Mouse (Mus musculus) frontal cortex, postnatal 10 days (tissue): Measurements from ENCODE around the gene Lhfpl4.

Source experiments
- DNase-seq, 2 experiments: peaks; one replicate each; pipeline ENCODE4 v3.0.0; 2022; ENCODE audit warnings: low spot score in 2 of 2, mixed read lengths in 1 of 2

Gene Lhfpl4

DNA sequence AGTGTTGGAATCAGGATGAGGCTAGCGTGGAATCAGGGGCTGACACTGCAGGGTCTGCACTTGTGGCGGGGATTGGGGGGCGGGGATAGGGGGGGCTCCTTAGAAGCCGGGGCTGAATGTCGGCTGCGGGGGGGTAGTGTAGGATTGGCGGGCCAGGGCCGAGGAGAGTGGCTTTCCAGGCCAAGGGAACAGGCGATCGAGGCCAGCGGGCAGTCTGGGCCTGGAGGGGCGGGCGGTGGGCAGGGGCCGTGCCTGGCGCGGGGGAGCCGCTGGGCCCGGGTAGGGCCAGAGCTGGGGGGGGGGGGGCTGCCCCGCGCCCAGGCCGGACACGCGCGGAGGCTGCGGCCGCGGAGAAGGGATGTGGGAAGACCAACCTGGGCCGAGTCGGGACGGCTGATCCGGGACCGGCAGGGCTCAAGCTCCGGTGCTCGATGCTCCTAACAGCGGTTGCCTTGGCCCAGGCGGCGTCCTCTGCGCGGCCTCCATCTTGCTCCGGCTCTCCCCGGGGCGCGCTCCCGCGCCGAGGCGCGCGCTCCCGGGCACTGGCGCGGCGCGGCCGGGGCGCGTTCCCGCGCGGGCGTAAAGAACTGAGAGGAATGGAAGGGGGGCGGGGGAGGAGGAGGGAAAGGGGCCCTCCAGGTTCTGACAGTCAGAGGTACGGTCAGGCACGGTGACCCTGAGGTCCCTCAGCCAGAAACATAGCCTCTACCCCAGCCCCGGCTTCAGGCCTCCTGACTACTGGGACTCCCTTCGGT is at the start of gene Lhfpl4:
Lhfpl4 (minus strand) TSS at position 544 of the 755 bp plus-strand sequence.
- DNase-seq = peak in 1 of 2 experiments; percentile 62

DNA sequence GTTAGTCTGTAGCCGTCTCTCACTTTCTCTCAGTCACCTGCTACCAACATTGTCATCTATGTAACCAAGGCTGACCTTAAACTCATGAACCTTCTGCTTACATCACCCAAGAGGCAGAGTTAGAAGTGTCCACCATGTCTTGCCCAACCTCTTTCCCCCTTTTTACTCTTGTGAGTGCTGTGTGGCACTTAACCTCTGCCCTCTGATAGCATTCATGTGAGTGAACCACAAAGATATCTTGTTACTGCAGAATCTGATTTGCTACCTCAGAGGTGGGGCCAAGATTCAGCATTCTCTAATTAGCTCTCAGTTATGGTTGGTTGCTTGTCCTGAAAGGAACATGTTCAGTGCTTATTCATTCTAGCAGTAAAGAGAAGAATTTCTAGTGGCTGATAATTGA is 47.6 kb upstream of the Lhfpl4 start:
- DNase-seq = no peak

DNA sequence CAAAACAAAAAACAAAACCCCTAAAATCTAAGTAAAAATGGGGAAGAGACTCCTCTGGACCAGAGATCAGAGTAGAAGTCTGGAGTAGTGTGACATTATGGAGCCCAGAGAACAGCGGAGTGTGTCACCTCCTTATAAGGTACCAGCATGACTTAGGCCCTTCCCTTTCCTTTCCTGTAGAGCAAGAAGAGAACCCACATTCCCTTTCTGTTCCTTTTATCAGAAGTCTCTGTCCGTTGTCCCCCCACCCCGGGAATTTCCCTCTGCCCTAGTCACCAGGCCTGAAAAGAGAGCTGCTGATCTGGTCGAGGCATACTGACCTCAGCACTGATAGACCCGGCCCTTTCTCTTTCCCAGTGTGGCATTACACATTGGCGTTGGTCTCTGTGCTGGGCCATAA is 43.3 kb upstream of the Lhfpl4 start:
- DNase-seq = no peak

DNA sequence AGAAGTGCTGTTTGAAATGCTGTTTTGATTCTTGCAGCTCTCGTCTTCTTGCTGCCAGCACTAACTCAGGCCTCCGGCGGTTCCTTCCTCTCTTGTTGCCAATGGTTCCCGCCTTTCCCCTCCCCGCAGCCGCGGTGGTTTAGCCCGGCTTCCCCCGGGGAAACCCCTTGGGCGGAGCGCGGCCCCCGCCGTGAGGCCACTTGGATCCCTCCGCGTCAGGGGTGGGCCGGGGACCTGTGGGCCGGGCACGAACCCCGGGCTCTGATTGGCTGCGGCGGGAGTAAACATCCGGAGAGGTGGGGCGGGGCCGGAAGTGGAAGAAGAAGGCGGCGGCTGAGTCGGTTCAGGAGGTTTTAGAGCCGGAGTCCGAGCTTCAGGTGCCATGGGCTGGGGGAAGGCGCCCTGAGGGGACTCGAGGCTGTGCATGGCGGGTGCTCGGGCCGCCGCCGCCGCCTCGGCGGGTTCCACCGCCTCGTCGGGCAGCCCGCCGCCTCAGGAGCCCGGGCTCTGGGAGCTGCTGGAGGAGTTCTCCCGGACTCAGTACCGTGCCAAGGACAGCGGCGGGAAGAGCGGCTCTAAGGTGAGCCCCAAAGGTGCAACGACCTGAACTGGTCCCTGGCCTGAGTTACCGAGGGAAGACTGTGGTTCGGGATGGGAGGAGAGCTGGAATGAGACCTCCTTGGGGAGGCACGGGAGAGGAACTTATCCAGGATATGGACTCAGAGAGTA is 42.5 kb upstream of the Lhfpl4 start, which contains the start of gene Mtmr14:
Mtmr14 (plus strand) TSS at position 302 of the 729 bp plus-strand sequence.
- peak; percentile 97 to 99 for DNase-seq

DNA sequence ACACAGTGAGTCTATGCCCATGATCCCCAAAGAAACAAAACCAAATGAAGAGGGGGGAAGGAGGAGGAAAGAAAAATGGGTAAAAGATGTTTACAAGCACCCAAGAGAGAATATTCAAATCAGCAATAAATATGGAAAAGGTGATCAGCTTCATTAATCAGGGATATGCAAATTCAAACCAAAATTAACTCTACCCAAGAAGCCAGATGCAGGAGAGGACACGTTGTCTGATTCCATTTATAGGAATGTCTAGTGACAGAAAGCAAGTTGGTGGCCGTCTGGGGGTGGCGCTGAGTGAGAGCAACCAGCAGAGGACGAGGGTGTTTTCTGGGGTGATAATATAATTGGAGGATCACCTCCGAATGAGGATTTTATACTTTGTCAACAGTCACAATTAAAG is 40.0 kb upstream of the Lhfpl4 start:
- DNase-seq = no peak

DNA sequence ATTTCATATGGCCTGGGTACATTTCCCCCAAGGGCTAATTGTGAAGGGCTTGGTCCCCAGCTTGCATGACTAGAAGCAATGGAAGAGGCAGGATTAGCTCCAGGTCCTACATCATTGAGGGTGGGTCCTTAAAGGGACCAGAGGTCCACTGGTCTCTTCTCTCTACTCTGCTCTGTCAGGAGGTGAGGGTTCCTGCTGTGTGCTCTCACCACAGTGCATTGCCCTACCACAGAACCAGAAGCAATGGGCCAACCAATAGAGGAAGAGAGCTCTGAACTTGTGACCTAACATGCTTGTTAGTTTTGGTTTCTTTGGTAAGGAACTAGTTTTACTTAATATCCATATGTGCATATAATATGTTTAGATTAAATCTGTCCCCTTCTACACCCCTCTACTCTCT is 31.5 kb upstream of the Lhfpl4 start:
- no peak for DNase-seq

DNA sequence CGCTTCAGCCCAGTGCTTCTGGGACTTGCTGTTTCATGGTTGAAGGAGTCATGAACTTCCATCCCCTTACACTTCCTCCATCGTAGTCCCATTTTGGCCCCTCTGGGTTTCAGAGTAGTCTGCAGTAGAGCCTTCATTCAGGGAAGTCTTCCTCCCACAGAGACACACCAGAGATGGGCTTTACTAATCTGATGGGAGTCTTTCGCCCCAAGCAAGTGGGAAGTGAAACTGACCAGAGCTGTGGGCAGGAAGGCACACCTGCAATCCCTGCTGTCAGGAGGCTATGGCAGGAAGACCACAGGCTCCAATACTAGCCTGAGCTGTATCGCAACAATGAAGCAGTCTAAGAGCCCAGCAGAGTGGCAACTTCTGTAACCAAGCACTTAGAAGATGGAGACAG is 30.6 kb upstream of the Lhfpl4 start:
- DNase-seq = no peak

DNA sequence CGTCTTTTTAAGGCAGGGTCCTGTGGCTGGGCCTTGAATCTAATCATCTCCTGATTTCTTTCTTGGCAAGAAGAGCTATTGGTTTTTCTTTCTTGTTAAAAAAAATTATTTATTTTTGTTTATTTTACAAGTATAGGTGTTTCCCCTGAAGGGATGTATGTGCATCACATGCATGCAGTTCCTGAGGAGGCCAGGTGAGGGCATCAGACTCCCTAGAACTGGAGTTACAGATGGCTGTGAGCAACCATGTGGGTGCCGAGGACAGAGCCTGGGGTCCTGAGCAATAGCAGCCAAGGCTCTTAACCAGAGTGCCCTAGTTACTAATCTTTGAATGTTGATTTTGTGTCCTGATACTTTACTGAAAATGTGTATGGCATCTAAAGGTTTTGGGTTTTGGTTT is 21.1 kb upstream of the Lhfpl4 start:
- DNase-seq = no peak

DNA sequence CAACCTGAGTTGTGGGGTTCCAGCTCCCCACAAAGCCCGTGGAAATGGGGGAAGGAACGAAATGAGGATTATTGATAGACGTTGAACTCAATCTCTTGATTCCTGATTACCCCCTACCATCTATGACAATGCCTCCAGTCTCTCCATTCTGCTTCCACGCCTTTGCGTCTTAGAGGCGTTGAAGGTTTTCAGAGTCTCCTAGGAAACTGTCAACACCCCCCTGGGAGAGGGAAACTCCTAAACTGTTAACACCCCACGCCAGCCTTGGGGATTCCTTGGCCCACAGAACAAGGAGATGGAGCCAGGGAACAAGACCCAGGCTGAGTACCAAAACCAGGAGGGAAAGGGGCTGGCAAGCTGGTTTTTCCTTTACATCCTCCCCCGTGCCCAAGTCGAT is 410 bp upstream of the Lhfpl4 start:
- no peak for DNase-seq

DNA sequence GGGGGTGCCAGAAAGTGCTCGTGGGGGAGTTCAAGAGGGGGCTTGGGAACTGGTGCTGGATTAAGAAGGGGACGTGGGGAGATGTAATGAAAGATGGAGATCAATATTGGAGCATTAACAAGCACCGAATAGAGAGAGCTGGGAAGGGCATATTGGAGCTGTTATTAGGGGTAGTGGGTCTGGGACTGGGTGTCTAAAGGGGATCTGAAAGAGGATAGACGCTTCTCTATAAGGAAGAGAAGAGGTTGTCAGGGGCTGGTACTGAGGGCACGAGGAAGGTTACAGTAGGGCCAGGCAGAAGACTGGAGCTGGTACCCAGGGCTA is 705 bp downstream of the Lhfpl4 start:
- DNase-seq = no peak

DNA sequence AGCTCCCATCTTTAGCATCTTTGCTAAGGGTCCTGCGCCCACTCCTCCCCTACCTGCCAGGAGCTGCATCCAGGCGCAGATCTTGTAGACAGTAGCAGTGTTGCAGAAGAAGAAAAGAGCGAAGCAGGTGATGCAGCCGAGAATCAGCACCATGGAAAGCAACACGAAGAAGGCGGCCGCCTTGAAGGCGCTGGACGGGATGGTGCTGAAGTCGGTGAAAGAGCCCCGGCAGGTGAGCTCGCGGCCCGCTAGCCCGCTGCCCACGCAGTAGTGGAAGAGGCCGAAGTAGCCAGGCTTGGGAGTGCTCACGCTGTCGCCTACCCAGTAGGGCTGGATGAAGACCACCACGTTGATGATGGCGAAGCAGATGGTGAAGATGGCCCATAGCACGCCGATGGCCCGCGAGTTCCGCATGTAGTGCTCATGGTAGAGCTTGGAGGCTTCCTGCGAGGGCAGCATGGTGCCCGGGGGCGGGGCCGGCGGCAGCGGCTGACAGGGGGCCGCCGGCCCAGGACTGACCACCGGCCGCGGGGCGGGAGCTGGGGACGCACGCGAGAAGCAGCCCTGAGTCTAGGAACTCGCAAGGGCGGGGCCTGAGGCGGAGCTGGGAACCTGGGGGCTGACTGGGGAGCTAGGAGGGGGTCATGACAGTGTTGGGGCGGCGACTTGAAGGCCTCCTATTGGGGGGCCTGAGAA is 1.3 kb downstream of the Lhfpl4 start:
- peak; percentile 37 to 39 for DNase-seq

DNA sequence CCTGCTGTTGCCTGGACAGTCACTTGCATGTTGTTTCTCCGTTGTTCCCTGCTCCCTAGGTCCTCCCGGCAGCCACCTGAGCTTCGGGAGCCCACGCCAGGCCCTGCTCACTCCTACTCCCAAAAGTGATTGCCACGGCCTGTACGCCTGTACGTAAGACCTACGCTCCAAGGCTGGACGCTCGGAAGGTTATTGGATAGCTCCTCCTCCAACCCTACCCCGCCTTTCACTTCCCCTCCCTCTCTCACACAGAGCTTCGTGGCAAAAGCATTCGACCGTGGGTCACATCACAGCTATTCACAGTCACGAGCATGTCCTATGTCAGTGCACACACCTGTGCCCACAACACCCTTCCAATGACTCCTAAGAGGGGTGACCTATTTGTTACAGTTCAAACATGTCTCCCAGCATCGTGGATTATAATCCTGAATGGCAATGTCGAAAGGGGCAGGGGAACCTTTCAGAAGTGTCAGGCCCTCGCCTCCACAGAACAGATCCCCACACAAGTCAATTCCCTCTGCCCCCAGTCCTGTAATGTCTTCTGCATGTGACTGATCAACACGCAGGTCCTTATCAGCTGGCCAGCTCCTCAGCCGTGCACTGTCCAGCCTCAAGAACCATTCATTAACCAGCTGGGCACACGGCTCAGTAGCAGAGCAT is 10.2 kb downstream of the Lhfpl4 start:
- DNase-seq = no peak

DNA sequence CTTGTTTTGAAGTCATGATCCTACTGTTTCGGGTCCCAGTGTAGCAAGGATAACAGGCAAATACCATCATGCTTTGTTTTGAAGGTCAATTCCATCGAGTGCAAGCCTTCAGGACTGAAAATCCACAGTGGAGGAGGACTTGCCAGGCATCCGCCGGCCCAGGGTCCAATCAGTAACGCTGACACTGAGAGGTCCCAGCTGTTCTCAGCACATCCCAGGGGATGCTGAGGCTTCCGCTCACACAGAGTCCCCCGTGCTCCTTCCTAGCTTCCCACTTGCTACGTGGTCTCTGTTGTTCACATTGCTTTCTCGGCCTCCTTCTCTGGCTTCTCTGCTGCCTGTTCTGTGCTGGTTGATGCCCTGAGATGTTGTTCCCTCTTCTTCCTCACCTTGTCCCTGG is 11.0 kb downstream of the Lhfpl4 start:
- no peak for DNase-seq

DNA sequence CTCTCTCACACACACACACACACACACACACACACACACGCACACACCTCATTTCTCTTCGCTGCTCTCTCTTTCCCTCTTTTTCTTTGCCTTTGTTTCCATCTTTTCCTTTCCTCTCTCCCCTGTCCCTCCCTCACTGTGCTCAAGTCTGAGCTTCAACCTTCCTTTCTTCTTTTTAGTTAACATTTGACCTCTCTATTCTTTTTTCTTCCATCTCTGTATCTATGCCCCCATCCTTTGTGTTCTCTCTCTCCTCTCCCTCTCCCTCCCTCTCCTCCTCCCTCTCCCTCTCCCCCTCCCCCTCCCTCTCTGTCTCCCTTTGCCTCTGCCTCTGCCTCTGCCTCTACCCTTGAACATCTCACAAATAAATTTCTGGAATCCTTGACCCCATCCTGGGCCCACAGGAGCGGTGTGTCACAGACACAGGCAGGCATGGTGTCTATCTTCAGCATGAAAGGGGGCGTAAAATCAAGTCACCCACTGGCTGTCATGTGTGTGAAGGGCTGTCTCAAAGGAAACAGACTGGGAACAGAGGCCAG is 15.9 kb downstream of the Lhfpl4 start:
- DNase-seq = no peak

DNA sequence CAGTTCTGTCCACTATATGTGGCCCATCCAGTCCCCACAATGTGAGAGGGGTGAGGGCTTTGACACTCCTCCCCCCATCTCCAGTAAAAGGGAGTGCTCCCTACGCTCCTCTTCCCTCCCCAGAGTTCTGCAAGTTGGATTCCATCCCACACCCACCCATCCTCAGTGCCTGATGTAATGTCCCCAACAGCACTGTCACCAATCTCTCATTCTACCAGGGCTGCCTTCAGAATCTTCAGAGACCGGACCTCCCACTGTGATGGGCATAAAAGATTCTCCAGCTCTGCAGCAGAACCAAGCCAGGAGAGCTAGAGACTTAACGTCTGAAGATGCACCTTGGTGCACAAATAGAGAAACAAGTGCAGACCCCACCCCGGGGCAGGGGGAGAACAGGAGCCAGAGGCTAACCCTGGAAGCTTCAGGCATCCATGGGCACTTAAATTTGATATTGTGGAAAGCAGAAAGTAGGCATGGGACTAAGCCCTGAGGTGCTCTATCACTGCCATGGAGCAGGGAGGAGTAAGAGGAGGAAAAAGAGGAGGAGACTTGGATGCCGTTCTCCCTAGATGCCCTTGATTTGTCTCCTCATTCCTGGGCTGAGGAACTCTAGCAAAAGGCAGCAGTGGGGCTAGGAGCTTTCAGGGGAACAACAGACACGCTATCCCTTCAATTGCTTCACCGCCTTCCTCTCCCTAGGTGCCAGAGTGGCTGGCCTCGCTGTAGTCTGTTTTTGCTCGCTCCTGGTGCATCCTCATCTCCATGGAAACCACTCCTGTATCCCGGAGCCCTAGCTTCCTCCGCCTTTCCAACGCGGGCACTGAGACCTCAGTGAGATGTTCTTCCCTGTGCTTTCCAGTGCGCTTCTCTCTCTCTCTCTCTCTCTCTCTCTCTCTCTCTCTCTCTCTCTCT is 16.6 kb downstream of the Lhfpl4 start:
- DNase-seq = peak; percentile 56 to 57

DNA sequence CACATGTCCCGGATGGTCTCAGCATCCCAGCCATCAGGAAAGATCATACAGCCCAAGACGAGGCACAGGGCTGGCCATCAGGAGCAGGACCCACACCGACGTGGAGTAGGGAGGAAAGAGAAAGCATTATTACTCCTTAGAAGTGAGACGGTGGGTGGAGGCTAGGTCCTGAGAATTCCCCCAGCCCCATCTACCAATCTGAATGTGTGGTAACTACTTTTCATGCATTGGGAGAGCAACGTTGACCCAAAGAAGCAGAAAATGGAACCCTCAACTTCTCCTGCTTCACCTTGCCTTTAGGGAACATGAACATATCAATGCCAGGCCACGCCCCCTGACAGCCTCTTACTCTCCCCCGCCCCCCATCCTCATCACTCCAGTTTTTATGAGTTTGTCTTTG is 18.6 kb downstream of the Lhfpl4 start:
- no peak for DNase-seq

DNA sequence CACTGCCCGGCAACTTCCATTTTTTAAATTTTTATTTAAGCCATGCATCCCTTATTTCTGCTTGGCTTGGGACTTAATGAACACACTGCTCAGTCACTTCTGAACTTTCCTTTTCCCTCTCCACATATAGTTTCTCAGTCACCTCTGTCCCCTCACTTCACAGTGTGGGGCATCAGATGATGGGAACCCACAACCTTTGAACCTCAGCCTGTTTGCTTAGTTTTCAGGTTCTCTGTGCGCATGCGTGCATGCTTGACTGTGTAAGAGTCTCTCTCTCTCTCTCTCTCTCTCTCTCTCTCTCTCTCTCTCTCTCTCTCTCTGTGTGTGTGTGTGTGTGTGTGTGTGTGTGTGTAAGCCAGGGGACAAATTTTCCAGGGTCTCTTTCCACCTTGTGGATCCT is 19.7 kb downstream of the Lhfpl4 start:
- DNase-seq = no peak

DNA sequence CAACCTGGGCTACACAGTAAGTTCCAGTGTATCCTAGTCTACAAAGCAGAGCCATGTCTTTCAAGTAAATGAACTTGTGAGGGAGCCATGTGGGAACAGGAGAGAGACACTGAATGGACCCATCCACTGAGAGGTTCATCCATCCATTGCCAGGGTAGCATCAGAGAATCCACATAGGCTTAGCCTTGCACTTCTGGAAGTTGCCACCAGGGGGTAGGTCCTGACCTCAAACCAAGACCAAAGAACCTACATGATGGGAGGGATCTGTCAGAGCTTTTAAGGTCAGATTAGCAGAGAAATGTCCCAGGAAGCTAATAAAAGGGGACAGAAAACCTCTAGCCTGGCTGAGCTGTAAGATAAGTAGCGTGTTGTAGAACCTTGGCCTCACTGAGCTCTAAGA is 22.6 kb downstream of the Lhfpl4 start:
- peak in 1 of 2 experiments; percentile 48 for DNase-seq

DNA sequence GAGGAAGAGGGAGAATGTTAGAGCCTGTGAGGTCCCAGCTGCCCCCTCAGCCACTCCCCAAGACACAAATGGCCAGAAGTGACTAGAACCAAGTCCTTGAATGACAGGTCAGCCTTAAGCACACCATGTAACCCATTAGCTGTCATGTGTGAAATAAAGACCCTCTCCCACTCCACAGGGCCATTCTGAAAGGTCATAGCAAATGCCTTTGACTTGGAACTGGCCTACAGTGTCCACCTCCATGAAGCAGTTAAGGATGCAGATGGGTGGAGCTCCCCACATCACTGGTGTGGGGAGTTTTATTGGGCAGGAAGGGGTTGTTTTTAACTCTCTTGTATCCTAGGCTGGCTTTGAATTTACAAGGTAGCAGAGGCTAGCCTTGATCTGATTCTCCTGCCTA is 23.2 kb downstream of the Lhfpl4 start:
- DNase-seq = no peak

DNA sequence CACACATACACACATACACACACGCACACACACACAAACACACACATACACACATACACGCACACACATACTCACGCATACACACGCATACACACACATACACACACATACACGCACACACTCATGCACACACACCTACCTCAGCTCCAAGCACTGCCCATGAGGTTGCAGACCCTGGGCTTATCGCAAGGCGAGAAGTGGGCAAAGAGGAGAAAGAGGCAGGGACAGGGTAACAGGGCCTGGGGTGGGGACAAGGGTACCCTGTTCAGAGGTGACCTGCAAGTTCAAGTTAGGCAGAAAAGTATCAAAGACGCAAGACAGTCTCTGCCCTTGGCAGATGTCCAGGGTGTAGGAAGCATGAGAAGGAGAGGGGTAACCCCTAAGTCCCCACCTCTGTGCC is 24.5 kb downstream of the Lhfpl4 start:
- no peak for DNase-seq

DNA sequence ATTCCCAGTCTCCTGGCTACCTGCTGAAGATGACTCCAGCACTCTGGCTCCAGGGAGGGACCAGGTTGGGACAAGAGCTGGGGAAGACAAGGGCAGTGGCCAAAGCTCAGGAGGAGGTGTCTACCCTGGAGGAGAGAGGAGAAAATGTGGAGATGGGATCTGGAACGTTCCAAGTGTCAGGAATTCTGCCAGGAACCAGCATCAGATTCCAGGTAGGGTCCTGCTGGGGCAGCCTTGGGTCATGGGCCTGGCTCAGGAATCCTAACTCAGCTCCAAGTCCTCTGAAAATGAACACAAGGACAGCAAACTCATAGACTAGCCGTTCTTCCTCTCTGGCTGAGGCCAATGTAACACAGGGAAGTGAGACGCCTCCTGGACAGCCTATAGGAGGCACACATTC is 25.3 kb downstream of the Lhfpl4 start:
- DNase-seq = no peak
